Mouse (Mus musculus) adrenal gland, adult (tissue): ENCODE results near the gene Xpr1.
A peak's percentile ranks its signal among the peaks of the same experiment; 100 is the strongest.
"Not testable (repeated sequence)": the region's sequence is repeated elsewhere in the genome, so short reads cannot be mapped to it uniquely, and the experiment has no call there.

ENCODE experiments used
- DNase-seq, 2 experiments: peaks; one replicate each; pipeline ENCODE4 v3.0.0; 2022 to 2023; ENCODE audit warnings: low spot score in 1 of 2; ENCODE audit not compliant: inconsistent age in 2 of 2

Xpr1 gene

DNA sequence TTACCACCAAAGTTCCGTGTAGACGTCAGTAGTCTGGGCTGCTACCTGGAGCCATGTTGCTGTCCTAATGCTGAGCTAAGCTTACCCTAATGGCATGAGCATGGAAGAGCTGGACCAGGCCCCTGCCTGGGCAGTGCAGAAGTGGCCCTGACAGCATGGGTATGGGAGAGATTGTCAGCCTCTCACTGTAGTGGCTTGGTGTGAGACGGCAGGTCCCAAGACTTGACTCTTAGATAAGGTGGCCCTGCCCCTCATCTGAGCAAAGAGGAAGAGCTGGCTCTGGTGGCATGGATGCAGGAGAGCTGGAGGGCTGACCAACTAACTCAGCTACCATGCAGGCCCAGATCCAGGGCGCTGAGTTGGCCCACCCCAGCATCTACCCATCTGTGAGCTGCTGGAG is 79.9 kb downstream of the Xpr1 start:
- no peak for DNase-seq

DNA sequence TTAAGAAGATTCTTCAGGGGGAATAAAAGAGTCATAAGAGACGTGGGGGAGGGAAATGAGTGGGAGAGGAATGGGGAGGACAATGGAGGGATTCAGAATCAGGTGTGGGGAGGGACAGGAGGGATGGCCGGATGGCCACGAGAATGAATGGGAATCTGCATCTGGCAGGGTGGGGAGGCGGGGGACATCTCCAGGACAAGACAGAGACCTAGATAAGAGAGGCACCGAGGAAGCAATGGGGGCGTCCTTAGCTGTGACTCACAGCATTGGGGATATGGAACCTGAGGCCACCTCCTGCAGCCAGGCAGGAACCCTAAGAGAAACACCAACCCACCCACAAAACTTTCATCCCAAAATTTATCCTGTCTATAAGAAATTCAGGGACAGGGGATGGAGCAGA is 81.3 kb downstream of the Xpr1 start:
- no peak for DNase-seq

DNA sequence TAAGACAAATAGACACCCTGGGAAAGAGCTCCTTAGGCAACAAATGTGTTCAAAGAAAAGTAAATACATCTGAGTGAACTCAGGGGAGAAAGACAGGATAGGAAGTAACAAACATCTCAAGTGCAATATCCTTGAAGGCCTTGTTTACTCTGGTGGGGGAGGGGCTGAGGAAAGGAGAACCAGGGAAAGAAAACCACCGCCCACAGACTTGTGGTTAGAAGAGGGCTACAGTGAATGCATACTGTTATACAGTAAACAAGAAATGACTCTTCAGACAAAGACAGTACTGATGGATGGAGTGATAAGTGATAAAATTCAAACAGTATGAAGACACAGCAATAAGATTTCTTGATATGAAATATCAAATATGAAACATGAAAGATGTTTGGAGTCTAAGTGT is 95.0 kb downstream of the Xpr1 start:
- DNase-seq: no peak

DNA sequence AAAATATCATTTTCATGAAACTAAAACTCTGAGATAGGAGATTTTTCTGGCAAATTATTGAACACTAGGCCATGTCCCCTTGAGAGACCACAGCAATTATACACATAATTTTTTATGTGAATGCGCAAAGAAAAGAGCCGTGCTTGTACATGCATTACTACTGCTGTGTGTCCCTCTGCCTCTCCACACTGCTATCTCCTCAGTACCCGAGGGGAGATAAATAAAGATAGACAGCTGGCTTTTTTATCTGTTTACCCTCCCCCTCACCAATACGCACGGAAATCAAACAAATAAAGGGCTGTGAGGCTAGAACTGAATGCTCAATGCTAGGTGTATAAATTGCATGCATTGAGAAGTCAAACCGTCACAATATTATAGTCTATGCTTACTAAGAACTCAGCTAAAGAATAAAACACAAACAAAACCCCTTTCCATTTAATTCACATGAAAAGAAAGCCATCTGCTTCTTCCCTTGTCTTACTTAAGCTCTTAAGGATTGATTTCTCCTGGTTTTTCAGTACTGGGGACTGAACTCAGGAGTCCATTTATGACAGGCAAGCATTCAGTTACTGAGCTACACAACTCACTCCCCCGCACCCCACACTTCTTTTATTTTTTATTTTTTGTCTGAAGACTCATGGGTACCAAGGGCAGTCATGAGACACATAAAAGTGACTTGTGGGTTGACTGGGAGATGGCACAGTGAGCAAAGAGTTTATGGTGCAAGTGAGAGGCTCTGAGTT is 97.0 kb downstream of the Xpr1 start:
- no peak for DNase-seq

DNA sequence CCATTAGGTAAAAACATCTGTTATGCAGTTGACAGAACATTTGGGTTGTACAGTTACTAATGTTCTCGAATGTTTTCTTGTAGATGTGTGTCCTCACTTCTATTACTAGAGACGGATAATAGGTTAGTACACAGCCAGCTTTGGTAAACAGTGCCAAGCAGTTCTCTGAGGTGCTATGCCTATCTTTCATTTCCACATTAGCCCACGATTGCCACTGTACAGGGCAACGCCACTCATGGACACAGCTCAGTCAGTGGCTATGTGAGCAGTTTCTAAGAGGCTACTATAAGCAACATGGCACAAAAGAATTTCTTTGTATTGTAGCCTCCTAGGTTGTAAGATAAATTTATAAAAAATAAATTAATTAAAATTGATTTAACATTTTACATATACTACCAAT is 97.7 kb downstream of the Xpr1 start:
- DNase-seq: no peak

DNA sequence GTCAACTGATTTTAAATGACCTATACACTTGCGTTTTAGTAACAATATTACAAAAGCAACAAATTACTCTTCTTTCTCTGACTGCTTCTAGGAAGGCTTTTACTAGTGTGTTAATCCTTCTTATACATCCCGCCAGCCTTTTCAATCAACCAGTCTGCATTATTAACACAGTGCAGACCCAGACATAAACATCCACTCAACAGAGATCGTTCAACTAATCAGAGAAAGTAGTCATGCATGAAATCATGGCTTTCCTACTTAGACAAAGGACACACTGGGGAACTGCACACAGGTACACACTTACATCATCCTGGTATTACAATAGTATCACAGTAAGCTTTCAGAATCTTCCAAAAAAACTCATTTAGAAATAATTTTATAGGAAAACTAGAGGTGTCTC is 105.5 kb downstream of the Xpr1 start:
- DNase-seq: no peak

DNA sequence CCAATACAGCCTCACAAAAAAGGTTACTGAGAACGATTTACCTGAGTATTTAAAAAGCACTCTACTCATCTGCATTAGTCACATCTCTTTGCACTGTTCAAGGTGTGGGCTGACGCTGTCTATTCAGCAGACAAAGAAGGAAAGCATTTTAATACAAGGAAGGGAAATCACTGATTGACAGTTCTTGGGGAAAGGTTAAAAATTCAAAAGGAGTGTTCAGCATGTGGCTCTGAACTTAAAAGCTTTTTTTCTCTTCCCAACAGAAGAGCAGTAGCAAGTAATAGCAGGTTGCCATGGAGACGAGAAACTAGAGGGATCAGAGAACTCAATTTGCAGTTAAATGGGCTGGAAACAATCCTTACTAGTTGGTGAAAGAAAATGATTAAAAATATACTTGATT is 110.3 kb downstream of the Xpr1 start:
- DNase-seq: no peak

DNA sequence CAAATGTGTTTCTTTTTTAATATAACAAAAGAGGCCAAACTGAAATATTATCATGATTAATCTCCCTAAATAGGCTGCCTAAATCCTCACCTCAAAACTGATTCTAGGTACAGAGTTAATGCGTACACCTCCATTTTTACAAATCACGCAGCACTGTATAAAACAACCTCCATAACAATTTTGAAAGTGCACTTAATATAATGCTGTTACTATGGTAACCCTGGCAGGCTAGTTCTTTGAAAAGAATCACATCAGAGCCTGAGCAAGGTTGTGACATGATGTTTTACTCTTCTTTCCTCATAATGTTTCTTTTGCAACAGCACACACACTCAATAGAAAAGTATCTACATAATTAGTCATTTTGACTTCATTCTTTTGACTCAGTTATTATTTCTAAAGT is 113.8 kb downstream of the Xpr1 start:
- no peak for DNase-seq

DNA sequence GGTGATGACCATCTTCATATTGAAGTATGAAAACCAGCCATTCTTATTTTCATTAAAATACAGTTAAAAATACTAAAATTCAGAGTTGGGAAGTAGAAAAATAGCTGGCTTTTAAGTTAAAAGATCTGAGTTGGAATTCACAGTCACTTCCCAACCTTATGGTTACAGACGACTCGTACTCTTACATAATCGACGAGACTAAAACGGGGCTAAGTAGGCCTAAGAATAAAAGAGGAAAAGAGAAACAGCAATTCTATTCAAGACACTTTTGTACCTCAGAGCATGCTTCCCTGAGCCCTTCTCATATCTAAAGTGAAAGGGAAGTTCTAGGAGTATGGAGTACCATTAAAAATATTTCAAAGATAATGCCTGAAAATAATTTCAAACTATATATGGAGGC is 119.6 kb downstream of the Xpr1 start:
- no peak for DNase-seq

DNA sequence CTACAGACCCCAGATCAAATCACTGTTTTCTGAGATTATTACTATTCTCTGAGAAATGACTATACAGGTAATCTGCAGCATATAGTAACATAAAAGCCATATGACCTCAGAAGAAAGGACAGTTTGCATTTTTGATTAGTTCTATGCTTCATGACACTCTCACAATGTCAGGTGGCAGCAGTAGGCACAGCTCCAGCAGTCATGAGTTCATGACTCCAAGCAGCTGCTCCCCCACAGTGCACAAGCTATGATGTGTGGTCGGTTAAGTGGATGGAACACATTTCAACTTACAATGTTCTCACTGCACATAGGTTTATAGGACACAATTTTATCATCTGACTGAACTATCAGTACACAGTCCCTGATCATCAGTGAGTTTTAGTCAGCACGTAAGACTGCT is 120.0 kb downstream of the Xpr1 start:
- DNase-seq: no peak

DNA sequence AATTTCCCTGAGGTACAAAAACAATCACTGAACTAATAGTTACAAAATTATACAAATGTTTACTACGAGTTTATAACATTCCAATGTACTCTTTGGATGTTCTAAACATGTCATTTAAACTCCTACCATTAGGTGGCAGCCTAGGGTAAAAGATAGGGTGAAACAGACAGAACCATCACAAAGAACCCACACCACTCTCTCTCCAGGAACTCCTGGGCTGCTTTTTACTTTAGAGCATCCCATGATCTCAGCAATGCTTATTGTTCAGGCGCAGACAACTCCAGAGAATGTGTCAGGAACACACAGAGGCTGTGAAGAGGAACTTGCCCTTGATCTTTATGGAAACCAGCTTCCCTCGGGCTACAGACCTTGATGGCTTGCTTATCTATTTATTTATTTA is 123.8 kb downstream of the Xpr1 start:
- DNase-seq: peak; percentile 20 to 91

DNA sequence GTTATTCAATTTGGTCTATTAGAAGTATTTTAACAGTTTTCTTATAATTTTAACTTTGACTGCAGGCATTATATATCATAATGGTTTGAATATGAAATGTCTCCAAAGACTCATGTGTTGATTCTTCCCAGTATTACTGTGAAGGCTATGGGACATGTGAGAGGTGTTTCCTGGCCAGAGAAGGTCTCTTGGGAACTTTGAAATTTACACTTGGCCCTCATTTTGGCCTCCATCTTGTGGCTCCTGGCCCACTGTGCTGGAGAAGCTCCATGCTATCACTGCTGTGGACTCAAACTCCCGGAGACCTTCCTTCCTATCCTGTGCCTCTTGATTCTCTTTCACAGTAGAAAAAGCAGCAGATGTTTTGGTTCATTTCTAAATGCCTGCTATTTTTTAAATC is 127.8 kb downstream of the Xpr1 start:
- DNase-seq: no peak

DNA sequence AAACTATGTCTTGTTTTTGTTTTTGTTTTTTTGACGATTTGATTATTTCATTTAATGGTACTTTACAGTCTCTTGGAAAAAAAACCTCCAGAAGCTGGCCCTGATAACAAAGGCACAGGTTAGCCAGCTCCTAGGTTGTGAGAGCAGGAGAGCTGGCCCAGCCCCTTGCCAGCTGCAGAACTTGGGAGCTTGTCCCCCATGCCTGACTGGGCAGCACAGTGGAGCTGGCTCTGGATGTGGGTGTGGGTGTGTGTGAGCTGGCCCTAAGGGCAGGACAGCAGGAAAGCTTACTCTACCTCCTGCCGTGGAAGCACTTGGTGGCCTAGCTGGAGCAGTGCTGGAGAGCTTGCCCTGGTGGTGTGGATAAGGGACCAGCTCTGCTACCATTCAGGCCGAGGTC is 129.2 kb downstream of the Xpr1 start:
- DNase-seq: no peak

DNA sequence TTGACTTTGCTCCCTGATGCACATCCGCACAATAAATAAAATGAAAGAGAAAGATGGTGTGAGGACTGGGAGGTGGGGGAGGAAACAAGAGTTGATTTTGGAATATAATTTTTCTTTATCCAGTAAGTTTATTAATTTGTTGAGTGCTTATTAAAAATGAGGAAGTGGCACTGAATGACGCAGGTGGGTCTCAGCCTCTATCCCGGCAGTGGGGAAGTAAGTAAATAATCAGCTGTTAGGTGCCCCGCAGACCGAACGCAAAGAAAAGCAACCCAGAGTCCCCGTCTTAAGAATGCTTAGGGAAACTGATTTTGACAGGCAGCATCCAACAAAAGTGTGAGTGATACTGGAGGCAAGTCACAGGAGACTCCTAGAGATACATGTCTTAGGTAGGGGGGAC is 133.4 kb downstream of the Xpr1 start:
- DNase-seq: no peak

DNA sequence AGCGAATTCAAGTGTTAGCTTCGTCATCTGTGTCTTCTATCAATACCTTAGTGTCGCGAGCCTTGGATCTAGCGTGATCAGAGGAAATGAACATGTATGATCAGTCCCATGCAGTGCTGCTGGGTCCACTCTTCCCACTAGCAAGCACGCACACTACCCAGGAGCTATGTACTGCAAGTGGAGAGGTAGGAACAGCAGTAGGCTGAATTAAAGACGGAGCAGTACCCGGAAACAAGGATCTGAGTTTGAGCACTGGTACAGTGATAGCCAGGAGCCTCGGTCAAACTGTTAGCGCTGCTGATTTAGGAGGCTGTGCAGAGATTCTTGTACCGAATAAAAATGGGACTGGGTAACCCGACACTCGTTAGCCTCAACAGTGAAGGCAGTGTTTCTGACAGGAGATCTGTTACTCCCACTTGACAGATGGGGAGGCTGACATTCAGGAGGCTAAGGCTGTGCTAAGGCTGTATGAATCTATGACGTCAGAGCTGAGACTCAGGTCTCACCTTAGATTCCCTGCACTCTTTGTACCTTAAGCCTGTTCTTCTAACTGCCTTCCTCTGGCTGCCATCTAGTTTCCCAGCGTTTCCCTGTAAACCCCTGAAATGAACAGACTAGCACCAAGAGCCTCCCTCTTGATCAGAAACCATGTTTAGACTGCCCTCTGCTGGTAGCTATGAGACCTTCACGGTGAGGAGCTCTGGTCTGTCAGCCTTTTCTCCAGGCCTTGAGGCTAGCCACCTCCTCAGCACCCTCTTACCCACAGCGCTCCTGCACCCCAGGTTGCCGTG is 136.0 kb downstream of the Xpr1 start:
- DNase-seq: peak; percentile 74 to 91

DNA sequence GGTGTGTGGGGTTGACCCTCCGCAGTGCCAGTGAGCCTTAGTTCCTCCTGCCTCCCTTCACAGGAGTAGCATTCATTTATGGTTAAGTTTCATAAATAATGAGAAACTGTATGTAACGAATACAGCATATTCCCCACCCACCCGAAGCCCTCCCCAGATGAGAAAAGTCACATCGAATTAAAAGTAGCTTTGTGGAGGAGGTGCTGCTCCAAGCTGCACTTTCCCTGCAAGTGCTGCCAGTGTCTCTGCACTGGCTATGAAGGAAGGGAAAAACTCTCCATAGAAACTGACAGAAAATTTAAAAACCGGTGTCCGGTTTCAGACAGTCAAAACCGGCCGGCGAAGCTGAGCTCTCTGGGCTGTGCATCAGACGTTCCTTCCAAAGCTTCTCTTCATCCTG is 136.9 kb downstream of the Xpr1 start:
- DNase-seq: no peak

DNA sequence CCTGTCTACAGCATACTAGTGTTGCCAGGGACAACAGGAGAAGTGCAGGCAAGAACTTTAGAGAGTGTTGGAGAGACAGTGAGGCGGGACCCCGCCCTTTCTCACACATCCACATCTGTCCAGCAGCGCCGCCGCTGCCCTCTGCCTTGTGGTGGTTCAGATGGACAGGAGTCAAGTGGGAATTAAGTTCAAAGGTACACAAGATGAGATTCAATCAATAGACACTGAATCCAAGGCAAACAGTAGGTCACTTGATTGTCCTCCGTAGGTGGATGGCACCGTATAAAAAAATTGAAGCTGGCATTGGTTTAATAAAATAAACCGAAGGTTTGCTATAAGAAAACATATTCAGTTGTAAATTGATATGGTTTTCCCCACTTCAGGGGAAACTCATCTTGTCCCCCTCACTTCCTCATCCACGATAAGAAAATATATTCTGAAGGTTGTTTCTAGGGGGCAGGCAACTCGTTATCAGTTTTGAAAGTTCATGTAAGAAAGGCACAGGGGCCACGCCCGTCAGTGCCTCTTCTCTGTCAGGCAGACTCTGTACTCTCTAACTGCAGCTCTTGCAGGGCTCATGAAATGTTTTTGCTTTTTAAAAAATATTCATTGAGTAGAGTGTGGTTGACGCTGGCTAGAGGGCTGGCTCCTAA is 140.7 kb downstream of the Xpr1 start:
- no peak for DNase-seq

DNA sequence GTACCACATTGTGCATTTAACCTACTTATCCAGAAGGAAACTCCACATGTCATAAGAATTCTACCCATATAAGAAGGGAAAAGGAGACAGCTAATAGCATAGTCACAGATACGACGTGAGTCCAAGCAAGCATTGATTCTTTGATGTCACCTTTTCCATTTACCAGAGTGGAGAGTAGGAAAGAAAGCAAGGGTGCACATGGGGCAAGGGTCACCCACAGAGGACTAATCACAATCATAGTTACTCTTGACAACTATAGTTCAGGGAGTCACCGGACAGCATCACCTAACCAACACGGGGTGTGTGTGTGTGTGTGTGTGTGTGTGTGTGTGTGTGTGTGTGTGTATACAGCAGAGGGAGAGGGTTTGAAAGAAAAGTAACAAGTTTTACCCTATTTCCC is 141.4 kb downstream of the Xpr1 start:
- no peak for DNase-seq

DNA sequence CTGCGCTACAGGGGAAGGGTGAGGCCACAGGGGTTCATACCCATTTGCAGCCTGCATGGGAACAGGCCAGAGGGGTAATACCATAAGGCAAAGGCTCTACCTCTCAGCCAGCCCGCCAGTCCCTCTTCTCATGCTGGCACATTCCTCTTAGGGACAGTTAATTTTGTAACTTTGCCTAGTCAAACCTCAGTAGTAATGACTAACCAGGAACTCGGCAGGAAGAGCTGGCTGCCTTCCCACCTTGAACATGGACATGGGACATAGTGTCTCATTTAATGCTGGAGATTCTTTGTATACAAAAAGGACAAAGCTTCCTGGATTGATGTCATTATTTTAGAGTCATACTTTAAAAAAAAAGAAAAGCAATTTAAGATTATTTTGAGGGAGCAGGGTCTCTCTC is 142.2 kb downstream of the Xpr1 start:
- DNase-seq: peak; percentile 30 to 42

DNA sequence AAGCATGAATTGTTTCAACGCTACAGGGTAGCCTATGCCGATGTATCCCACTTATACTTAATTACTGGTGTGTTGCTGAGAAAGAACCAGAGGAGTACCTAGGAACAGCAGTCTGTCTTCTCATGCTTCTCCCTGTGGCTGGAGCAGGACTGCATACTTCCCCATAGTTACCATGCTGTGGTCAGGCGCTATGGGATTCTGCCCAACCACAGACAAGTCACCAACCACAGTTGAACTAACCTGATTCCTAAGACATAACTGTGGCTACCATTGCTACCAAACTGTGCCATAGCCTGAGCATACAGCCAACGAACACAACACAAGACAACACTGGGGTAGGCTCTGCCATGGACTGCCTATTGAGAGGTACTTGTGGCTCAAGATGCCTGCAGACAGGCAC is 144.3 kb downstream of the Xpr1 start:
- no peak for DNase-seq

DNA sequence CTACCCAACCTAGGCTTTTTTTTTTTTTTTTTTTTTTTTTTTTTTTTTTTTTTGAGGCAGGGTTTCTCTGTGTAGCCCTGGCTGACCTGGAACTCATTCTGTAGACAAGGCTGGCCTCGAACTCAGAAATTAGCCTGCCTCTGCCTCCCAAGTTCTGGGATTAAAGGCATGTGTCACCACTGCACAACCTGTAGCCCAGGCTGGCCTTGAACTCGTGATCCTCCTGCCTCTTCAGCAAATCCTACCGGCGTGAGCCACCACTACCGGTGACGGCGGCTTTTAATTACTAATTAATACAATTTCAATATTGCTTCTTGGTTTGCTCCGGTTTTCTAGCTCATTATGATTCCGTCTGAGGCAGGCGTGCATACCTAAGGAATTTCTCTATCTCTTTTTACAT is 154.7 kb downstream of the Xpr1 start:
- DNase-seq: not testable (repeated sequence)

DNA sequence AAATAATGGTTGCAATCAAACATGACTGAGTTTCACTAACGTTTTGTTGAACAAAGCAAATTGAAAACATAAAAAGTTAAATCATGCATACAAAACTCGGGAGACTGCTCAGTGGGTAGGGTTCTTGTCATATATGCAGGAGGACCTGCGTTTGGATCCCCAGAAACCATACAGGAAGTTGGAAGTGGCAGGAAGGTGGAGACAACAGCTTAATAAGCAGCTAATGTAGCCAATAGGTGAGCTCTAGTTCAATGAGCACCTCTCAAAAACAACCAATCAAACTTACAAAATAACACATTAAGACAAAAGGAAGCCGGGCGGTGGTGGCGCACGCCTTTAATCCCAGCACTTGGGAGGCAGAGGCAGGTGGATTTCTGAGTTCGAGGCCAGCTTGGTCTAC is 162.9 kb downstream of the Xpr1 start:
- DNase-seq: no peak
